Mouse (Mus musculus): ENCODE results near the gene Tusc2.

DNA sequence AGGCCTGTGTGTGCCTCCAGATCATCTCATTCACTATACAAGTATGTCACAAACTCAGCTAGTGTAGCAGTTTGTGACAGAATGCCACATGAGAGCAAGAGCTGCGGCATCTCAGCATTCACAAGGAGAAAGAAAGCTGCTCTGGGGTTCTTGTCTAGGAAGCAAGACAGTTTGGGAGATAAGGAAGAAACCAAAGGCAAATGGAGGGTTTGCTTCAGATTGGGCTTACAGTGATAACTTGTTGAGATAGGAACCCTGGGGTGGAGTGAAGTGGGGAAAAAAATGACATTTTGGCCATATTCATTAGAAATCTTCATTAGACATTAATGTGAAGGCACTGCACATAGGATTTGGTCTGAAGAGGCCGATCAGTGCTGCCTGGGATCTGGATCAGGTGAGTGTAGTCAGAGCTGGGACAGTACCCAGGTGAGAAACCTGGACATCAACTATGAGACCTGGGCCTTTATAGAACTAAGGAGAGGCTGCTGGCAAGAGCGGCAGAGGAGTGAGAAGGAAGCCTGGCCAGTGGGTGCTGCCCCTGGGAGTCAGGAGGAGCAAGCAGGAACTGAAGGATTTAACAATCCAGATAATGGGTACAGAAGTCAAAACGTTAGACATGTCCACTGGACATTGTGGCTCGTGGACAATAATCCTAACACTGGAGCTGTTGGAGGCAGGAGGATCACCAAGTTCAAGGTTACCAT lies 10.2 kb upstream of the Tusc2 start:
- TF ChIP-seq CTCF (conservative IDR thresholded peaks at IDR 0.05; ENCODE audit: low read length) (no peak), POU5F1 (IDR thresholded peaks at IDR 0.05; ENCODE audit: borderline replicate concordance, low read length) (no peak)

All from E14TG2a.4 (cell line).